Mouse (Mus musculus) liver, postnatal 0 days (tissue): Measurements from ENCODE around the gene Prpf4. TPM values are rescaled to one million over a fixed set of nuclear protein-coding genes. Genes with fewer than 3 reads are reported as not detected.

Source experiments
- ATAC-seq: fragments of 200-750 bp; cut with Nextera tagmentation; 2 replicates; pipeline ENCODE4 v1.8.0; 2017; ENCODE audit warnings: mild to moderate bottlenecking, moderate library complexity
- DNase-seq: peaks from one replicate; pipeline ENCODE4 v3.0.0-alpha.2; 2016
- H3K27ac ChIP-seq: fragments of 300-500 bp; sonication (generic); 2 replicates; pipeline ENCODE4 v1.5.1; 2014; ENCODE audit warnings: antibody characterized with exemption, moderate library complexity, mild to moderate bottlenecking, low read depth
- H3K27me3 ChIP-seq: fragments of 300-500 bp; sonication (generic); 2 replicates; pipeline ENCODE4 v1.6.1; 2014; ENCODE audit warnings: low read length, control low read depth, mixed read lengths; ENCODE audit not compliant: insufficient read depth
- H3K36me3 ChIP-seq: fragments of 300-500 bp; sonication (generic); replicated peaks from 2 replicates; pipeline ENCODE4 v1.6.1; 2014; ENCODE audit warnings: mild to moderate bottlenecking, control low read depth, low read length, moderate library complexity, mixed read lengths; ENCODE audit not compliant: insufficient read depth
- H3K4me1 ChIP-seq: fragments of 300-500 bp; sonication (generic); 2 replicates; pipeline ENCODE4 v1.6.1; 2014; ENCODE audit warnings: antibody characterized with exemption, mild to moderate bottlenecking, control low read depth; ENCODE audit not compliant: insufficient read depth
- H3K4me2 ChIP-seq: fragments of 300-500 bp; sonication (generic); 2 replicates; pipeline ENCODE4 v1.6.1; 2014; ENCODE audit warnings: low read depth, mild to moderate bottlenecking, low read length, moderate library complexity, mixed read lengths
- H3K4me3 ChIP-seq: fragments of 300-500 bp; sonication (generic); 2 replicates; pipeline ENCODE4 v1.5.1; 2014; ENCODE audit warnings: low read depth, low read length
- H3K9ac ChIP-seq: fragments of 300-500 bp; sonication (generic); replicated peaks from 2 replicates; pipeline ENCODE4 v1.6.1; 2014; ENCODE audit warnings: mild to moderate bottlenecking, moderate library complexity
- H3K9me3 ChIP-seq: fragments of 300-500 bp; sonication (generic); 2 replicates; pipeline ENCODE4 v1.6.1; 2016; ENCODE audit warnings: mild to moderate bottlenecking, control low read depth, low read length, mixed read lengths
- CTCF ChIP-seq: sonication (generic); IDR thresholded peaks from 2 replicates; pipeline ENCODE4 v1.5.1; 2016; ENCODE audit warnings: antibody characterized with exemption, low read depth
- EP300 ChIP-seq: IDR thresholded peaks from 2 replicates; pipeline ENCODE4 v1.6.1; 2016; ENCODE audit warnings: antibody characterized with exemption, low read depth, mild to moderate bottlenecking
- WGBS: fragments of 180-500 bp; shearing (Covaris S2); extraction: QIAGEN DNeasy Blood & Tissue Kit; methylation state at CpG from one replicate; pipeline ENCODE4 v1.1.7; 2014; ENCODE audit not compliant: insufficient replicate concordance; 5-methylcytosine and 5-hydroxymethylcytosine counted together
- polyA plus RNA-seq: library from polyadenylated mRNA; unstranded; fragments of >200 nt; fragmentation: Nextera tagmentation; extraction: Ambion mirVana; gene quantifications from 2 replicates; pipeline ENCODE4 v1.2.1, GENCODE M21; 2015

Prpf4 gene
- polyA plus RNA-seq, 1 experiment from 2014 or later, result 6.2 TPM

GRCm38 (mm10) chr4:62409615-62410014 is 1.0 kb downstream of the Prpf4 start:
- WGBS, result 22% methylated on average over 6 of the region's 6 CpGs
- ATAC-seq (no peak), DNase-seq (no peak)
- peak overlapping the region; percentile 80 for H3K9ac ChIP-seq
- no peaks in the 10 kb centered on the region for H3K27me3 ChIP-seq
- H3K27ac ChIP-seq, result peak overlapping the region; percentile 91
- peaks cover 24% of the 10 kb centered on the region for H3K36me3 ChIP-seq
- peak overlapping the region; percentile 87 for H3K4me2 ChIP-seq
- peaks cover 9% of the 10 kb centered on the region for H3K4me1 ChIP-seq
- H3K9me3 ChIP-seq, result no peaks in the 10 kb centered on the region
- H3K4me3 ChIP-seq, result peak overlapping the region; percentile 72
- no peak for TF ChIP-seq EP300
- no peak for TF ChIP-seq CTCF

- Histone ChIP-seq H3K4me3 (peak overlapping the region; percentile 72; the same call in 1 of the 2 replicates), H3K36me3 (peaks cover 31% of the 10 kb centered on the region), H3K4me2 (peak overlapping the region; percentile 87), H3K4me1 (peaks cover 9% of the 10 kb centered on the region), H3K27me3 (no peaks in the 10 kb centered on the region), H3K27ac (no peak overlapping the region), H3K9ac (no peak overlapping the region), H3K9me3 (no peaks in the 10 kb centered on the region)
- DNase-seq, result no peak
- 86% methylated on average over 2 of the region's 2 CpGs for WGBS
- no peak for TF ChIP-seq CTCF
- no peak for TF ChIP-seq EP300
- no peak for ATAC-seq
Measured at GRCm38 (mm10) chr4:62410325-62410724, 1.7 kb downstream of the Prpf4 start.

GRCm38 (mm10) chr4:62411606-62412005 is 3.0 kb downstream of the Prpf4 start:
- 79% methylated on average over 10 of the region's 10 CpGs for WGBS
- no peak for DNase-seq
- TF ChIP-seq EP300 (no peak), CTCF (no peak)

GRCm38 (mm10) chr4:62418448-62418847 is 9.9 kb downstream of the Prpf4 start:
- Histone ChIP-seq H3K27ac (no peak overlapping the region), H3K4me2 (no peak overlapping the region), H3K9me3 (no peaks in the 10 kb centered on the region), H3K4me1 (no peaks in the 10 kb centered on the region), H3K4me3 (no peak overlapping the region), H3K27me3 (no peaks in the 10 kb centered on the region), H3K36me3 (peaks cover 92% of the 10 kb centered on the region), H3K9ac (no peak overlapping the region)
- 83% methylated on average over 8 of the region's 8 CpGs for WGBS
- TF ChIP-seq EP300, result no peak
- no peak for TF ChIP-seq CTCF
- no peak for DNase-seq
- ATAC-seq, result no peak

More at GRCm38 (mm10) chr4:62411606-62412005, 3.0 kb downstream of the Prpf4 start:
- Histone ChIP-seq H3K4me3 (no peak overlapping the region), H3K36me3 (peaks cover 44% of the 10 kb centered on the region), H3K4me1 (peaks cover 9% of the 10 kb centered on the region), H3K9me3 (no peaks in the 10 kb centered on the region), H3K27me3 (no peaks in the 10 kb centered on the region), H3K4me2 (no peak overlapping the region), H3K27ac (no peak overlapping the region), H3K9ac (no peak overlapping the region)
- ATAC-seq, result no peak

GRCm38 (mm10) chr4:62419091-62419490 is 10.5 kb downstream of the Prpf4 start:
- Histone ChIP-seq H3K36me3 (peaks cover 92% of the 10 kb centered on the region), H3K4me3 (no peak overlapping the region), H3K4me2 (no peak overlapping the region), H3K4me1 (no peaks in the 10 kb centered on the region), H3K27me3 (no peaks in the 10 kb centered on the region), H3K27ac (no peak overlapping the region), H3K9ac (no peak overlapping the region), H3K9me3 (no peaks in the 10 kb centered on the region)
- no peak for DNase-seq
- no peak for TF ChIP-seq EP300
- TF ChIP-seq CTCF, result no peak
- 90% methylated on average over 6 of the region's 6 CpGs for WGBS
- ATAC-seq, result no peak

GRCm38 (mm10) chr4:62425891-62426290 is 17.3 kb downstream of the Prpf4 start:
- Histone ChIP-seq H3K9ac (no peak overlapping the region), H3K4me3 (no peak overlapping the region), H3K9me3 (no peaks in the 10 kb centered on the region), H3K27me3 (no peaks in the 10 kb centered on the region), H3K36me3 (peaks cover 36% of the 10 kb centered on the region), H3K27ac (no peak overlapping the region), H3K4me2 (no peak overlapping the region), H3K4me1 (no peaks in the 10 kb centered on the region)
- ATAC-seq (no peak), DNase-seq (no peak)
- no peak for TF ChIP-seq CTCF
- 86% methylated on average over 4 of the region's 4 CpGs for WGBS
